Mouse (Mus musculus) kidney, embryonic 16.5 days (tissue): ENCODE data around the gene Gm20696. TPM values are rescaled to one million over a fixed set of nuclear protein-coding genes. Genes with fewer than 3 reads are reported as not detected.

Experiments
- ATAC-seq: fragments of 200-750 bp; cut with Nextera tagmentation; 2 replicates; pipeline ENCODE4 v1.8.0; 2017; ENCODE audit warnings: moderate TSS enrichment; ENCODE audit not compliant: low FRiP score, low TSS enrichment
- H3K27ac ChIP-seq: fragments of 300-500 bp; sonication (generic); 2 replicates; pipeline ENCODE4 v1.5.1; 2014; ENCODE audit warnings: low read length
- H3K27me3 ChIP-seq: fragments of 300-500 bp; sonication (generic); 2 replicates; pipeline ENCODE4 v1.6.1; 2014; ENCODE audit warnings: low read length, control low read depth, mixed read lengths; ENCODE audit not compliant: insufficient read depth
- H3K36me3 ChIP-seq: fragments of 300-500 bp; sonication (generic); 2 replicates; pipeline ENCODE4 v1.6.1; 2014; ENCODE audit warnings: low read length, control low read depth, mixed read lengths; ENCODE audit not compliant: insufficient read depth
- H3K4me1 ChIP-seq: fragments of 300-500 bp; sonication (generic); 2 replicates; pipeline ENCODE4 v1.6.1; 2014; ENCODE audit warnings: low read length, control low read depth, mixed read lengths; ENCODE audit not compliant: insufficient read depth
- H3K4me2 ChIP-seq: fragments of 300-500 bp; sonication (generic); replicated peaks from 2 replicates; pipeline ENCODE4 v1.6.1; 2014; ENCODE audit warnings: low read depth, low read length
- H3K4me3 ChIP-seq: fragments of 300-500 bp; sonication (generic); 2 replicates; pipeline ENCODE4 v1.5.1; 2014; ENCODE audit warnings: mild to moderate bottlenecking, low read length
- H3K9ac ChIP-seq: fragments of 300-500 bp; sonication (generic); replicated peaks from 2 replicates; pipeline ENCODE4 v1.6.1; 2014; ENCODE audit warnings: low read length
- H3K9me3 ChIP-seq: fragments of 300-500 bp; sonication (generic); 2 replicates; pipeline ENCODE4 v1.6.1; 2016; ENCODE audit warnings: low read length, control low read depth
- WGBS: fragments of 180-500 bp; shearing (Covaris S2); extraction: QIAGEN DNeasy Blood & Tissue Kit; methylation state at CpG from one replicate; pipeline ENCODE4 v1.1.7; 2014; 5-methylcytosine and 5-hydroxymethylcytosine counted together
- polyA plus RNA-seq: library from polyadenylated mRNA; unstranded; fragments of >200 nt; fragmentation: Nextera tagmentation; extraction: Ambion mirVana; gene quantifications from 2 replicates; pipeline ENCODE4 v1.2.1, GENCODE M21; 2015

The Gm20696 gene
- polyA plus RNA-seq, 1 experiment from 2014 or later, result 1.7 TPM

GRCm38 (mm10) chr6:99691666-99692205 is 25.1 kb upstream of the Gm20696 start:
- Histone ChIP-seq H3K4me3 (peak overlapping the region; percentile 55), H3K9me3 (no peaks in the 10 kb centered on the region), H3K9ac (peak overlapping the region; percentile 75), H3K36me3 (no peaks in the 10 kb centered on the region), H3K4me1 (peaks cover 12% of the 10 kb centered on the region), H3K27me3 (peaks cover 61% of the 10 kb centered on the region), H3K27ac (no peak overlapping the region), H3K4me2 (peak overlapping the region; percentile 82)
- 0 out of 2 replicates have a peak, but pooled peaks have one; percentile 8 for ATAC-seq
- WGBS, result 10% methylated on average over 24 of the region's 25 CpGs

DNA sequence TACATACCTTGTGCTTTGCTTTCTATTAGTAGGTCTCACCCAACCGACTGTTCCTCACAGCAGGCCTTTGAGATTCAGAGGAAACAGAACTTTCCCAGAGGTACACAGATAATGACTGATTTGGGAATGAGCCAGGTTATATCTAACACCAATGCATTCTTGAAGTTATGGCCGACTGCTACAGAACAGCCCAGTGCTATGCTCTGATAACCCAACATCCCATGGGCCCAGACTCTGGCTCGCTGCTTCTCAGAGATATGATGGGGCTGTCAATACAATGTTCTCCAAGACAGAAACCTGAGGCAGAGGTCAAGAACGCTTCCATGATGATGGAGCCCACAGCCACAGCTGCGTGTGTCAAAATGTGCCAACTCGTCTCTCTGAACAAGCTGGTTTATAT is 21.9 kb upstream of the Gm20696 start:
- Histone ChIP-seq H3K4me3 (no peak overlapping the region), H3K4me2 (no peak overlapping the region), H3K27ac (no peak overlapping the region), H3K4me1 (peaks cover 6% of the 10 kb centered on the region), H3K27me3 (peaks cover 38% of the 10 kb centered on the region), H3K36me3 (no peaks in the 10 kb centered on the region), H3K9ac (no peak overlapping the region), H3K9me3 (no peaks in the 10 kb centered on the region; the same call in 1 of the 2 replicates)
- ATAC-seq, result no peak
- 81% methylated on average over 6 of the region's 6 CpGs for WGBS

DNA sequence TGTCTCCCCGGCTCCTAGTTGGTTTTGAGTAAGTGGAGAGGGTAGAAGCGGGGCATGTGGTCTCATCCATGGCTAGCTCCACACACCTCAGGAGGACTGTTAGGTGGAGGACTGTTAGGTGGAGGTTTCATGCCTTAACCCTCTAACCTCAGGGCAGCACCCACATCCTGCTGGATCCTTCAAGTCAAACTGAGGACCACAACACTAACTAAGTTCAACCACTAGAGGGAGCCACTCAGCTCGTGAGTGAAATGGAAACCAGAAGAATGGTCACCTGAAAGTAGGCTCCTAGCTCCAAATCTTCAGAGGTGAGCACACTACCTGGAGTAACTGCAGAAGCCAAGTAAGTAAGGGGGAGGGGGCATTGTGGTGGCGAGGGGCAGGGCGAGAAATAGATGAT is 18.3 kb upstream of the Gm20696 start:
- H3K4me3 ChIP-seq, result no peak overlapping the region
- 61% methylated on average over 5 of the region's 5 CpGs for WGBS
- no peaks in the 10 kb centered on the region for H3K36me3 ChIP-seq
- no peaks in the 10 kb centered on the region for H3K4me1 ChIP-seq
- no peak for ATAC-seq
- H3K27ac ChIP-seq, result no peak overlapping the region
- no peaks in the 10 kb centered on the region; the same call in 1 of the 2 replicates for H3K9me3 ChIP-seq
- no peak overlapping the region for H3K4me2 ChIP-seq
- peaks cover 8% of the 10 kb centered on the region for H3K27me3 ChIP-seq
- no peak overlapping the region for H3K9ac ChIP-seq

GRCm38 (mm10) chr6:99683974-99684373 is 17.4 kb upstream of the Gm20696 start:
- Histone ChIP-seq H3K4me3 (no peak overlapping the region), H3K4me2 (no peak overlapping the region), H3K9ac (no peak overlapping the region), H3K27ac (no peak overlapping the region), H3K36me3 (no peaks in the 10 kb centered on the region), H3K4me1 (no peaks in the 10 kb centered on the region), H3K9me3 (no peaks in the 10 kb centered on the region; the same call in 1 of the 2 replicates), H3K27me3 (peaks cover 3% of the 10 kb centered on the region; the same call in 1 of the 2 replicates)
- WGBS, result 91% methylated on average over 5 of the region's 5 CpGs
- ATAC-seq, result no peak

DNA sequence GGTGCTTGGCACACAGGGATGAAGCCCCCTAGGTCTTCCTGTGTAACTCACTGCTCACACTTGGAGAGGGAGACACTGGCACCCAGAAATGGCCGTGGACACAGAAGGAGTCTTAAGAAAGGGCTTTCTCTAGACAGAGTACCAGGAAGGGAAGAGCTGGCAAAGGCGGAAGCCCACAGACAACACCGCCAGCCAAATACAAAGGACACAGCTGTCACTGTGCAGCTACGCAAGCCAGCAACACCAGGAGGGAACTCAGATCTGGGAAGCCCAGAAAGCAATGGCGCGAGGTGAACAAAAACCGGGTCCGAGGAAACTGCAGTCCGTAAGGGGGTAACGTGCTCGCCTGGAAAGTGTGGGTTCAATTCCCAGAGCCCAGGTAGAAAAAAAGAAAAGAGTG is 11.5 kb upstream of the Gm20696 start:
- no peak for ATAC-seq
- H3K9ac ChIP-seq, result no peak overlapping the region
- 90% methylated on average over 11 of the region's 11 CpGs for WGBS
- H3K9me3 ChIP-seq, result no peaks in the 10 kb centered on the region
- no peaks in the 10 kb centered on the region for H3K36me3 ChIP-seq
- H3K27me3 ChIP-seq, result no peaks in the 10 kb centered on the region
- H3K4me3 ChIP-seq, result no peak overlapping the region
- H3K27ac ChIP-seq, result no peak overlapping the region
- H3K4me2 ChIP-seq, result no peak overlapping the region
- H3K4me1 ChIP-seq, result no peaks in the 10 kb centered on the region

- no peak for ATAC-seq
- Histone ChIP-seq H3K4me3 (no peak overlapping the region), H3K27ac (no peak overlapping the region), H3K27me3 (no peaks in the 10 kb centered on the region), H3K9me3 (no peaks in the 10 kb centered on the region), H3K4me2 (no peak overlapping the region), H3K4me1 (no peaks in the 10 kb centered on the region), H3K36me3 (no peaks in the 10 kb centered on the region), H3K9ac (no peak overlapping the region)
- WGBS, result 85% methylated on average over 8 of the region's 8 CpGs
Measured at GRCm38 (mm10) chr6:99677325-99677724, 10.7 kb upstream of the Gm20696 start.

DNA sequence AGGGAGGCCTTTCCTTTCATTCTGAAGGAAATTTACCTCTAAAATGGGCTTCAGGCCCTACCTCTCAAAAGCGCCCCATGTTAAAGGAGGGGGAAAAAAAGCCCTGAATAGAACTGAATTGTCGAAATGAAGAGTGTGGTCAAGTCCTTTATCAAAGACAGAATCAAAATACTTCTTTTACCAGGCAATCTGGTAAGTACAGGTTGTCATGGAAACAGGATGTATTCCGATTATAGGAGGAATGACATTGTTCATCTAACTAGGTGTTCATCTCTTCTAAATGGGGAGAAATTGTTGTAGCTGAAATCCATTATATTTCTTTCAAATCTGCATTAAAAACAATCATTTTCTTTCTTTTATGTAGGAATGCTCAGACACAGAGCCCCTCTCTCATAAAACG is 7.9 kb upstream of the Gm20696 start:
- Histone ChIP-seq H3K4me3 (no peak overlapping the region), H3K4me2 (no peak overlapping the region), H3K4me1 (0 out of 2 replicates have a peak, but pooled peaks cover 2% of the 10 kb centered on the region), H3K27me3 (no peaks in the 10 kb centered on the region), H3K36me3 (no peaks in the 10 kb centered on the region), H3K27ac (no peak overlapping the region), H3K9ac (no peak overlapping the region), H3K9me3 (no peaks in the 10 kb centered on the region)
- no peak for ATAC-seq
- WGBS, result 84% methylated on average over 4 of the region's 4 CpGs

DNA sequence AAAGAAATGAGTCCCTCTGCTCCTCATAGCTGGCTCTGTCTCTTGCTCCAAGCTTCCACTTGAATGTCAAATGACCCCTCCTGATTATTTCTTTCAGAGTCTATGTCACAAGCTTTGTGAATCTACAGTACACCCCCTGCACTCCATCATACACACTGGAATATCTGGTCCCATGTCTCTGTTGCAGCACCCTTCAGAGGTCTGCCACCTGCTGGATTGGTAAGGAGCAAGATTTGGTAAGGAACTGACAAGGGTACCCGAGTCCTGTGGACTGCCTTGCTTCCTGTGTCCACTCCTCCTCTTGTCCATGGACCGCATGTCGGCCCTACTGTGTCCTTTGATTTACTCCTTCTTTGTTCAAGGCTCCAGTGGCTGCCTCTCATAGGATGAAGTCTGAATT is 5.2 kb upstream of the Gm20696 start:
- WGBS, result 60% methylated on average over 3 of the region's 3 CpGs
- no peaks in the 10 kb centered on the region for H3K9me3 ChIP-seq
- no peaks in the 10 kb centered on the region for H3K36me3 ChIP-seq
- H3K4me2 ChIP-seq, result no peak overlapping the region
- no peak overlapping the region for H3K4me3 ChIP-seq
- 0 out of 2 replicates have a peak, but pooled peaks cover 3% of the 10 kb centered on the region for H3K27me3 ChIP-seq
- H3K9ac ChIP-seq, result no peak overlapping the region
- peaks cover 17% of the 10 kb centered on the region for H3K4me1 ChIP-seq
- ATAC-seq, result no peak
- H3K27ac ChIP-seq, result no peak overlapping the region

DNA sequence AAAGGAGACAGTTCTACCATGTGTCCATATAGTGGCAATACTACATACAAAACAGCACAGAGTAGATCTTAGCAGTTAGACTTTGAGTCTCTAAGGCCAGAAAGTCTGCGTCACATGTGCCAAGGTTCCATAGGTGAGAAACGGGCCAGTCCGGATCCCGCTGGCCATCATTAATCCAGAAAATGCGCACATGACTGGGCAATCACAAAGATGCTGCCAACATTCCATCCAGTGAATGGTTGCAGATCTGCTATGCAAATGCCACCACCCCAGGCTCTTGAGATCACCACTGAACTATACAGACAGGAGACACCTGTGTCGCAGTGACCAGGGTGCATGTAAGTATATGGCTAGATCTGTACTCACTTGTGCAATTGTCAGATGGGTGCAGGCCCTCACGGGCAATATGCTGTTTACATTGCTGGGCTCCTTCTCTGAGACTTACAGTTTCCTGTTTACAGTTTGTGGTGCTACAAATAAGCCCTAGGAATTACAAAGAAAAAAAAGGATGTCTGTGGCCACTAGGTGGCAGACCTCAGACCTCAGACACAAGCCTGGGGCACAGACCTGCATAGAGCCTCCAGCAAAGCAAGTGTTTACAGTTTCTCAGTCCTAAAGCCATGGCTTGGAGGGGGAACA is 4.0 kb upstream of the Gm20696 start:
- Histone ChIP-seq H3K9ac (no peak overlapping the region), H3K4me2 (no peak overlapping the region), H3K4me3 (no peak overlapping the region), H3K27me3 (0 out of 2 replicates have a peak, but pooled peaks cover 3% of the 10 kb centered on the region), H3K9me3 (no peaks in the 10 kb centered on the region), H3K27ac (no peak overlapping the region), H3K4me1 (peaks cover 21% of the 10 kb centered on the region), H3K36me3 (no peaks in the 10 kb centered on the region)
- 78% methylated on average over 7 of the region's 7 CpGs for WGBS
- no peak for ATAC-seq
